Mouse (Mus musculus) neural tube, embryonic 14.5 days (tissue): ENCODE data around the gene Olfr653. TPM values are rescaled to one million over a fixed set of nuclear protein-coding genes. Genes with fewer than 3 reads are reported as not detected.

ENCODE experiments used
- ATAC-seq: fragments of 200-750 bp; cut with Nextera tagmentation; 2 replicates; pipeline ENCODE4 v1.8.0; 2017; ENCODE audit warnings: low read depth, mild to moderate bottlenecking, moderate TSS enrichment, moderate library complexity
- H3K27ac ChIP-seq: fragments of 300-500 bp; sonication (generic); 2 replicates; pipeline ENCODE4 v1.5.1; 2014; ENCODE audit warnings: low read depth, mild to moderate bottlenecking, control low read depth, low read length, moderate library complexity, mixed read lengths
- H3K27me3 ChIP-seq: fragments of 300-500 bp; sonication (generic); 2 replicates; pipeline ENCODE4 v1.6.1; 2014; ENCODE audit warnings: low read length; ENCODE audit not compliant: control insufficient read depth, insufficient read depth
- H3K36me3 ChIP-seq: fragments of 300-500 bp; sonication (generic); 2 replicates; pipeline ENCODE4 v1.6.1; 2014; ENCODE audit warnings: low read length, mixed read lengths; ENCODE audit not compliant: control insufficient read depth, insufficient read depth
- H3K4me1 ChIP-seq: fragments of 300-500 bp; sonication (generic); 2 replicates; pipeline ENCODE4 v1.6.1; 2014; ENCODE audit warnings: low read length; ENCODE audit not compliant: control insufficient read depth, insufficient read depth
- H3K4me2 ChIP-seq: fragments of 300-500 bp; sonication (generic); 2 replicates; pipeline ENCODE4 v1.6.1; 2014; ENCODE audit warnings: mild to moderate bottlenecking, low read depth, low read length, control low read depth
- H3K4me3 ChIP-seq: fragments of 300-500 bp; sonication (generic); 2 replicates; pipeline ENCODE4 v1.5.1; 2014; ENCODE audit warnings: low read depth, low read length, control low read depth, mixed read lengths
- H3K9ac ChIP-seq: fragments of 300-500 bp; sonication (generic); replicated peaks from 2 replicates; pipeline ENCODE4 v1.6.1; 2014; ENCODE audit warnings: low read depth, mild to moderate bottlenecking, control low read depth, low read length, mixed read lengths
- H3K9me3 ChIP-seq: fragments of 300-500 bp; sonication (generic); 2 replicates; pipeline ENCODE4 v1.6.1; 2016; ENCODE audit warnings: low read length; ENCODE audit not compliant: control insufficient read depth
- WGBS: fragments of 180-500 bp; shearing (Covaris S2); extraction: QIAGEN DNeasy Blood & Tissue Kit; methylation state at CpG from one replicate; pipeline ENCODE4 v1.1.7; 2014; 5-methylcytosine and 5-hydroxymethylcytosine counted together
- polyA plus RNA-seq: library from polyadenylated mRNA; unstranded; fragments of >200 nt; fragmentation: Nextera tagmentation; extraction: Ambion mirVana; gene quantifications from 2 replicates; pipeline ENCODE4 v1.2.1, GENCODE M21; 2014

Olfr653 gene
- polyA plus RNA-seq, 1 experiment from 2014 or later = not detected

GRCm38 (mm10) chr7:104603173-104603572 is 26.1 kb downstream of the Olfr653 start:
- H3K27me3 ChIP-seq = no peaks in the 10 kb centered on the region
- H3K9me3 ChIP-seq = no peaks in the 10 kb centered on the region
- H3K4me2 ChIP-seq = no peak overlapping the region
- 6% methylated on average over 3 of the region's 3 CpGs for WGBS
- no peak overlapping the region for H3K27ac ChIP-seq
- no peak overlapping the region for H3K4me3 ChIP-seq
- H3K4me1 ChIP-seq = no peaks in the 10 kb centered on the region
- H3K9ac ChIP-seq = no peak overlapping the region
- H3K36me3 ChIP-seq = no peaks in the 10 kb centered on the region
- no peak for ATAC-seq

DNA sequence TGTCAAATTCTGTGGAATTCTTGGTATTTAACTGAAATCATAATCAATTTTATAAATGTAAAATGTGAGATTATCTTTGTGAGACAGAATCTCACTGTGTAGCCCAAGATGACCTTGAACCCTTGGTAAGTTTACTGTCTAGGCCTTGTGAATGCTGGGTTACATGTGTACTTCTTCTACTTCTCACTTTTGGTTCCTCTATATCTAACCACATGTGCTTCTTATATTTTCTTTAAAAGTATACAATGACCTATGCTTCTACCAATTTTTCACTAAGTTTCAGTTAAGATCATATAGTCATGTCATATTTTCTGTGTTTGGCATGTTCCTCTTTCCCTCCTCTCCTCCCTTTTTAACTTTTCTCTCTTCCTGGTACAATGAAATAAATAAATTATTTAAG is 27.6 kb downstream of the Olfr653 start:
- Histone ChIP-seq H3K4me2 (no peak overlapping the region), H3K9me3 (no peaks in the 10 kb centered on the region), H3K36me3 (no peaks in the 10 kb centered on the region), H3K27me3 (no peaks in the 10 kb centered on the region), H3K9ac (no peak overlapping the region), H3K4me3 (no peak overlapping the region), H3K4me1 (no peaks in the 10 kb centered on the region), H3K27ac (no peak overlapping the region)
- ATAC-seq = no peak

GRCm38 (mm10) chr7:104613655-104614054 is 36.5 kb downstream of the Olfr653 start, which contains the start of gene Olfr656:
TSS of gene Olfr656 (plus strand) at chr7:104613955.
- 82% methylated on average over 4 of the region's 4 CpGs for WGBS

DNA sequence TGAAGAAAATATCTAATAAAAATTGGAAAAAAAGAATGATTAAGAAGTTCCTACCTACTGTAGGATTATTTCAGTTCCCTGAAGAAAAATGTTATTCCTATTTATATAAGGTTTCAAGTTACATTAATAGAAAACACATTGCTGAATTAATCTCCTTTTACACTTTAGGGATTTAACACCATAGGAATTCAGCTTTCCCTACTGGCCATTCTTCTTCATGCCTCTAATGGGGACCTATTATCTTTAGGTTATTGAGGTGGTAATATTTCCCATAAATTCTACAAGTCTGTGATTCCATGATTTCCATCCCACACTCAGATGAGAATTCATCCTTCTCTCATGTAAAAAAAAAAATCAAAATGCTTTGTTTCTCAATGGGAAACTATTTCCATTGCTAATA is 47.4 kb downstream of the Olfr653 start, which contains the start of gene Olfr657:
Gene Olfr657 (plus strand): TSS at position 301 of the 400 bp plus-strand sequence.
- no peak within 1 kb of the TSS for H3K9ac ChIP-seq
- no peak within 1 kb of the TSS for H3K4me2 ChIP-seq
- no peaks in the 10 kb centered on the region for H3K36me3 ChIP-seq
- no peak within 1 kb of the TSS for H3K4me3 ChIP-seq
- no peak within 1 kb of the TSS for H3K27ac ChIP-seq
- no peaks in the 10 kb centered on the region for H3K4me1 ChIP-seq
- no peak for ATAC-seq
- no peaks in the 10 kb centered on the region for H3K9me3 ChIP-seq
- no peaks in the 10 kb centered on the region for H3K27me3 ChIP-seq

More at GRCm38 (mm10) chr7:104613655-104614054, 36.5 kb downstream of the Olfr653 start, which contains the start of gene Olfr656:
- Histone ChIP-seq H3K27me3 (no peaks in the 10 kb centered on the region), H3K4me2 (no peak within 1 kb of the TSS), H3K27ac (no peak within 1 kb of the TSS), H3K4me1 (no peaks in the 10 kb centered on the region), H3K9me3 (no peaks in the 10 kb centered on the region), H3K9ac (no peak within 1 kb of the TSS), H3K36me3 (no peaks in the 10 kb centered on the region), H3K4me3 (no peak within 1 kb of the TSS)
- no peak for ATAC-seq

Other genes with a start within 250 kb of the Olfr653 start
- not detected in 2 replicates for gene Trim34b, start 247.8 kb upstream of the Olfr653 start, polyA plus RNA-seq
- 0.66 and 0.88 TPM in 2 replicates for gene Trim12c, start 224.0 kb upstream of the Olfr653 start, polyA plus RNA-seq
- gene Trim30b, start 207.4 kb upstream of the Olfr653 start, polyA plus RNA-seq = not detected in 2 replicates
- gene Trim30c, start 176.5 kb upstream of the Olfr653 start, polyA plus RNA-seq = 0.26 TPM in 1 of 2 replicates, not detected in the other
- 0.15 and 1.1 TPM in 2 replicates for gene Trim30a, start 112.1 kb upstream of the Olfr653 start, polyA plus RNA-seq
- 0.21 and 0.24 TPM in 2 replicates for gene Trim30d, start 69.5 kb upstream of the Olfr653 start, polyA plus RNA-seq
- 0.16 TPM in 1 of 2 replicates, not detected in the other for gene Olfr651, start 27.2 kb upstream of the Olfr653 start, polyA plus RNA-seq
- gene Olfr652, start 16.4 kb upstream of the Olfr653 start, polyA plus RNA-seq = 0.11 TPM in 1 of 2 replicates, not detected in the other
- not detected in 2 replicates for gene Olfr654, start 9.7 kb downstream of the Olfr653 start, polyA plus RNA-seq
- 0.27 TPM in 1 of 2 replicates, not detected in the other for gene Olfr655, start 24.5 kb downstream of the Olfr653 start, polyA plus RNA-seq
- not detected in 2 replicates for gene Olfr656, start 36.6 kb downstream of the Olfr653 start, polyA plus RNA-seq
- not detected in 2 replicates for gene Olfr657, start 47.5 kb downstream of the Olfr653 start, polyA plus RNA-seq
- 0.09 and 0.16 TPM in 2 replicates for gene Olfr658, start 70.0 kb downstream of the Olfr653 start, polyA plus RNA-seq
- gene Olfr659, start 89.4 kb downstream of the Olfr653 start, polyA plus RNA-seq = not detected in 2 replicates
- gene Olfr661, start 109.2 kb downstream of the Olfr653 start, polyA plus RNA-seq = not detected in 2 replicates
- not detected in 2 replicates for gene Usp17le, start 200.2 kb downstream of the Olfr653 start, polyA plus RNA-seq